Mouse (Mus musculus) ovary, postnatal 36 days (tissue): ENCODE measurements at regions not wholly inside any gene's neighbourhood (a gene's known extent, or its start where the extent isn't known, plus 50 kb on each side); places are given as distances from the start of the nearest gene placed in this dataset.
A peak's percentile ranks its signal among the peaks of the same experiment; 100 is the strongest.
"Not testable (repeated sequence)": the region's sequence is repeated elsewhere in the genome, so short reads cannot be mapped to it uniquely, and the experiment has no call there.

ENCODE experiments used
- DNase-seq: peaks from one replicate; pipeline ENCODE4 v3.0.0; 2022; ENCODE audit warnings: low spot score, mixed read lengths

GRCm38 (mm10) chr16:76958597-76959392 lies 54.7 kb upstream of the Usp25 start:
- DNase-seq = peak; percentile 2

- no peak for DNase-seq
Observed at GRCm38 (mm10) chr16:76957491-76957890, 56.0 kb upstream of the Usp25 start.

- DNase-seq = no peak
Observed at GRCm38 (mm10) chr16:76957090-76957489, 56.4 kb upstream of the Usp25 start.

- no peak for DNase-seq
Observed at GRCm38 (mm10) chr16:76950836-76951486, 62.5 kb upstream of the Usp25 start.

GRCm38 (mm10) chr16:76947011-76947410 lies 66.5 kb upstream of the Usp25 start:
- DNase-seq = no peak

GRCm38 (mm10) chr16:76938128-76938527 lies 75.4 kb upstream of the Usp25 start:
- DNase-seq = no peak

GRCm38 (mm10) chr16:76927901-76928300 lies 85.6 kb upstream of the Usp25 start:
- no peak for DNase-seq

- DNase-seq = not testable (repeated sequence)
Observed at GRCm38 (mm10) chr16:76920137-76920536, 93.4 kb upstream of the Usp25 start.

GRCm38 (mm10) chr16:76918598-76918997 lies 94.9 kb upstream of the Usp25 start:
- DNase-seq = no peak

- no peak for DNase-seq
Observed at GRCm38 (mm10) chr16:76914311-76914710, 99.2 kb upstream of the Usp25 start.

- no peak for DNase-seq
Observed at GRCm38 (mm10) chr16:76905205-76905996, 108.1 kb upstream of the Usp25 start.

- no peak for DNase-seq
Observed at GRCm38 (mm10) chr16:76899083-76899482, 114.4 kb upstream of the Usp25 start.

GRCm38 (mm10) chr16:76896305-76896704 lies 117.2 kb upstream of the Usp25 start:
- DNase-seq = peak; percentile 10

GRCm38 (mm10) chr16:76895781-76896180 lies 117.7 kb upstream of the Usp25 start:
- no peak for DNase-seq

GRCm38 (mm10) chr16:76878576-76878975 lies 134.9 kb upstream of the Usp25 start:
- no peak for DNase-seq

GRCm38 (mm10) chr16:76875397-76876018 lies 138.0 kb upstream of the Usp25 start:
- DNase-seq = no peak

GRCm38 (mm10) chr16:76866465-76866802 lies 147.1 kb upstream of the Usp25 start:
- DNase-seq = no peak

- peak; percentile 14 for DNase-seq
Observed at GRCm38 (mm10) chr16:76865731-76866464, 147.6 kb upstream of the Usp25 start.

- DNase-seq = no peak
Observed at GRCm38 (mm10) chr16:76864392-76864791, 149.1 kb upstream of the Usp25 start.

GRCm38 (mm10) chr16:76855797-76856196 lies 157.7 kb upstream of the Usp25 start:
- DNase-seq = no peak

GRCm38 (mm10) chr16:76851396-76851795 lies 162.1 kb upstream of the Usp25 start:
- no peak for DNase-seq

- no peak for DNase-seq
Observed at GRCm38 (mm10) chr16:76837450-76837849, 176.1 kb upstream of the Usp25 start.
